Mouse (Mus musculus) left cerebral cortex, adult 2 months (tissue): Measurements from ENCODE around the gene Fkrp. TPM values are rescaled to one million over a fixed set of nuclear protein-coding genes. Genes with fewer than 3 reads are reported as not detected.

Source experiments
- DNase-seq, 2 experiments: peaks; one replicate each; pipeline ENCODE4 v3.0.0; 2021 to 2022; ENCODE audit warnings: low spot score in 2 of 2, mixed read lengths in 1 of 2; ENCODE audit errors: extremely low spot score in 1 of 2
- H3K27ac ChIP-seq: fragments of 200-600 bp; 2 replicates; pipeline ENCODE4 v1.8.1; 2022
- H3K4me3 ChIP-seq: fragments of 200-600 bp; 2 replicates; pipeline ENCODE4 v1.8.1; 2022
- CTCF ChIP-seq: fragments of 200-600 bp; IDR thresholded peaks from 2 replicates; pipeline ENCODE4 v1.8.1; 2022; ENCODE audit warnings: antibody characterized with exemption, mild to moderate bottlenecking, moderate library complexity
- intact Hi-C: fragments of 180-260 bp; cut with DNase I; formaldehyde crosslinking; loops from one replicate; pipeline ENCODE4 v1.15.1; 2025
- total RNA-seq, 2 experiments: library from RNA; stranded (reverse); gene quantifications; 2 replicates each; pipeline ENCODE4 v1.2.3; 2021

Gene Fkrp
- total RNA-seq, 2 experiments from 2014 or later: 51.0 to 52.2 TPM

DNA sequence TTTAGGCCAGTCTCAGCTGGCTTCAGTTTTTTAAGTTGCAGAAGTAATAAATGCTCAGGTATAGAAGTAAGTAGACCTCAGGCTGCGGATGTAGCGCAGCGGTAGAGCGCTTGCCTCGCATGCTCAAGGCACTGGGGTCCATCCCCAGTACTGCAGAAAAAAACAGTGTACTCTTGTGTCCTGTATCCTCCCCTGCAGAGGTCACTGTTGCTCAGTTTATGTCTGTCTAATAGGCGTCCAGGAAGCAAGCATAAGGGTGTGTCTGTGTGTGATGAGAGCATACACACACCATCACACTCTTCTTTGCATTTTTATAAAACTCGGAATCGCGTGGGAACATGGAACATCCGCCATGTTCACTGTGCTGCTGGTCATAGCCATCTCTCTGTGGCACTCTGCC, 9.3 kb upstream of the Fkrp start:
- H3K27ac ChIP-seq: peak overlapping the region; percentile 66; the same call in 1 of the 2 replicates
- peak in 1 of 2 experiments; percentile 16 for DNase-seq
- no peak overlapping the region for H3K4me3 ChIP-seq
- peak; percentile 42 for TF ChIP-seq CTCF
- intact Hi-C loops: no loop called here

- TF ChIP-seq CTCF: no peak
- intact Hi-C loops: loop anchor here (5.0 kb wide), 1 partner anchor 421 kb away; the partner anchor contains the start of gene Zc3h4
- H3K27ac ChIP-seq: peak overlapping the region; percentile 100
- H3K4me3 ChIP-seq: peak overlapping the region; percentile 26
- DNase-seq: peak; percentile 79 to 86
These were observed 7.2 kb upstream of the Fkrp start for GRCm38 (mm10) chr7:16823734-16824133.

DNA sequence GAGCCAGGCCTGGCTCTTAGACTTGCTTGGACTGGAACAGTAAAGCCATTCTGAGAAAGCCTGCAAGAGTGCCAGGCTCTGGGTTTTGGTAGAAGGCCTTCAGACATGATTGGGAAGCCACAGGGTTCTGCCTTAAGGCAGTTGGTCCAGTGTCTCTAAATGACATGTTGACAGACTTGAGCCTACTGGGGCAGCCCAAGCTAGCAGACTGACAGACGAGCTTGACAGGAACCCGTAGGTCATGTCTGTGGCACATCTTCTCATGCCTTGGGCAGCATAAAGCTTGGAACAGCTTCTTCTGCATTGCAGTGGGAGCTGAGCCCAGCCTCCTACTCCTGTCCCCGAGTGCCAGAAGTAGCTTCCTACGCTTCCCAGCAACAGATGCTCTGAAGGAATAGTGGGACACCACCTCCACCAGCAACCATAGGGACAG, 5.2 kb upstream of the Fkrp start:
- no peak overlapping the region; the same call in 1 of the 2 replicates for H3K4me3 ChIP-seq
- intact Hi-C loops: loop anchor here (5.0 kb wide), 1 partner anchor 419 kb away; the partner anchor contains the start of gene Zc3h4
- no peak for TF ChIP-seq CTCF
- peak; percentile 64 to 77 for DNase-seq
- H3K27ac ChIP-seq: peak overlapping the region; percentile 100

DNA sequence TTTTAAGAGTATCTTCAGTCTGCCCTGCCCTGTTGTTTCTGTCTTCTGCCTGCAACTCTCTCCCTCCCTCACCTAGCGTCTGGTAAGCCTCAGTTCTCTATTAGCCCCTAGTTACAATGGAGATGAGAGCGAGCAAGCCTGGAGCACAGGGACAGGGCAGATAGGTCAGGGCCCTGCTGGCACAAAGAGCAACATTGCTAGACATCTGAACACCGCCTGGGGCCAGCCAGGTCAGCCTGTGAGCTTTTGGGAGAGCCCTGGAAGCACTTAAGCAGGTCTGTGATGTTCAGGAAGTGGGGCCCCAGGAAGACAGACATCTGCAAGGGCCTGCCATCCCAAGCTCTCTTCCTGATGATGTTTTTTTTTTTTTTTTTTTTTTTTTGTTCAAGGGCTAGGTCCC, 4.6 kb upstream of the Fkrp start:
- DNase-seq: no peak
- TF ChIP-seq CTCF: no peak
- 0 out of 2 replicates have a peak overlapping the region, but pooled peaks have one; percentile 1 for H3K4me3 ChIP-seq
- peak overlapping the region; percentile 100 for H3K27ac ChIP-seq
- intact Hi-C loops: loop anchor here (5.0 kb wide), 1 partner anchor 419 kb away; the partner anchor contains the start of gene Zc3h4

DNA sequence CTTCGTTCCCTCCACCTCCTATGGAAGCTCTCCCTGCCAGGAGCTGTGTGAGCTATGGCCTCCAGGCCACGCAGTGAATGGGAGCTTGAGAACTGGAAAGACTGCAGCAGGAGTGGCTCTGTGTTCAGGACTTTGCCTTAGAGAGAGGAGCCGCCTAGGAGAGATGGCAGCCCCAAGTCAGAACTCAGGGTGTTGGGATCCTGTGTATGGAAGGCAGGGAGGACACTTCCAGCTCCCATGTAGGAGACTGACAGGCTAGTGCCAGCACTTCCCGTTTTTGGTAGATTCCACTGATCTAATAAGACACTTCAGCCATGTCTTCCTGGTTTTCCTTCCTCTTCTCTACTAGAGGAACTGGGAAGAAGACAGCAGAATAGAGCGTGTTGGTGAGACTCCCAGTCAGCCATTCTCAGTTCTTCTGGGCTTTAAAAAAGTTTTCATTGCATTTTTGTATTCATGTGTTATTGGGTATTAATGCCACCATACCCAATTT, 3.8 kb upstream of the Fkrp start:
- intact Hi-C loops: loop anchor here (5.0 kb wide), 1 partner anchor 418 kb away; the partner anchor contains the start of gene Zc3h4
- H3K4me3 ChIP-seq: no peak overlapping the region; the same call in 1 of the 2 replicates
- no peak for DNase-seq
- H3K27ac ChIP-seq: peak overlapping the region; percentile 100
- TF ChIP-seq CTCF: no peak

DNA sequence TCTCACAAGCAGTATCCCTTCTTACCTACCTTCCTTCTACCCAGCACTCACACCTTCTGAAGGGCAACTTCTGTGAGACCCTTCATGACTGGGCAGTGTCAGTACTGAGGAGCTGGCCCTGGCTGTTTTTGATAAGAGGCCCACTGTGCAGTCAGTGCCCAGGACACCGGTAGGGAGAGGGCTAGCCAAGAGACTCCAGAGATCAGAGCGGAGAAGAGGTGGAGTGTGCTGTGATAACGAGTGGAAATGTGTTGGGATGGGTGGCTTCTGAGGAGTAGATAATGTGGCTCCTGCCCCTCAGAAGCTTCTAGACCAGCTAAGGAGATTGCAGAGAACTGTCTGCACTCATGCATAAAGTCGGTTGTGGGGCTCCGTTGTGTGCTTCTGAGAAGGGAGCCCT, 3.3 kb upstream of the Fkrp start:
- DNase-seq: no peak
- intact Hi-C loops: loop anchor here (5.0 kb wide), 2 partner anchors 103 to 417 kb away; partner anchors contain the start of genes Calm3 and Zc3h4
- no peak for TF ChIP-seq CTCF
- Histone ChIP-seq H3K27ac (peak overlapping the region; percentile 100), H3K4me3 (peak overlapping the region; percentile 15; the same call in 1 of the 2 replicates)

GRCm38 (mm10) chr7:16817693-16818092, 1.2 kb upstream of the Fkrp start:
- H3K27ac ChIP-seq: peak overlapping the region; percentile 100
- peak overlapping the region; percentile 100 for H3K4me3 ChIP-seq
- no peak for TF ChIP-seq CTCF
- intact Hi-C loops: loop anchor here (5.0 kb wide), 1 partner anchor 105 kb away; the partner anchor contains the start of gene Calm3
- no peak for DNase-seq

DNA sequence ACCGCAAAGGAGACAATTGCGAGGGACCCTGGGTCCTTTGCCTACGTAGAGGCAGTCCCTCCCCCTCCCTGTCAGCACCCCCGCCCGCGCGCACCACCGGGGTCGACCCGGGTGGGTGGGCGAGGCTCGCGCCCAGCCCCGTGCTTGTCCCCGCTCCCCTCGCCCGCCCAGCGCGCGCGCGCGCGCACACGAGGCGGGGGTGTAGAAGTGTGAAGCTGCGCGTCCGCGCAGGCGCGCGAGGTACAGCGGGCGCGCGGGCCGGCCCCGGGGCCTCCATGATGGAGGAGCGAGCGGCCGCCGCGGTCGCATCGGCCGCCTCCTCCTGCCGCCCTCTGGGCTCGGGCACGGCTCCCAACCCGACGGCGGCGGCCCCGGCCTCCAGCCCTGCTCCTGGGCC, 456 bp downstream of the Fkrp start:
- DNase-seq: peak; percentile 83 to 85
- intact Hi-C loops: loop anchor here (5.0 kb wide), 1 partner anchor 106 kb away; the partner anchor contains the start of gene Calm3
- TF ChIP-seq CTCF: no peak
- peak overlapping the region; percentile 100 for H3K4me3 ChIP-seq
- H3K27ac ChIP-seq: peak overlapping the region; percentile 100

DNA sequence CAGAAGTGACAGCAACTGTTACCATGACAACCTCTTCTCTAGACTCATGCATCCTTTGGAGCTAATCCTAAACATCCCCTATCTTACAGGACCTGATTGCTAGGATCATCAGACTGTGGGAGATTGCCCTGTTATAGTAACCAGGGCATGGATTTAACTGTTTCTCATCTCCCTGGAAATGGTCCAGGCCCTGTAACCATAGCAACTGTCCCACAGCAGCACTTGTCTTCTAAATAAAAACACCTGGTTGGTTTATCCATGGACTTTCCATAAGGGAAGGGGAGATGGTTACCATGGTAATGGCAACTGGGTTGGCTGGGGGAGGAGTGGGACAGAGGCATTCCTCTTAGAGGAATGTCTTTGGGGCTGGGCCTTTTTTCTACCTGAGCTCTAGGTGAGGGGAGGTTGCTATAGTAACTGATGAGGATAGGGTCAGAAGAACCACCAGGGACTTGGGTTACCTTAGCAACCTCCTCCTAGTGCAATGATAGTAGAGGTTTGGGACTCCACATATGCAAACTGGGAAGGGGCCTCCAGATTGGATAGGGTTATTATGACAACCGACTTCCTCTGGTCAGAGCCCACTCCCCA, 1.1 kb downstream of the Fkrp start, which contains the start of gene Strn4:
Gene Strn4 (plus strand): TSS at position 539 of the 591 bp plus-strand sequence.
- TF ChIP-seq CTCF: no peak
- Histone ChIP-seq H3K4me3 (peak within 1 kb of the TSS; percentile 100), H3K27ac (peak within 1 kb of the TSS; percentile 100)
- intact Hi-C loops: loop anchor here (5.0 kb wide), 1 partner anchor 107 kb away; the partner anchor contains the start of gene Calm3
- no peak for DNase-seq

DNA sequence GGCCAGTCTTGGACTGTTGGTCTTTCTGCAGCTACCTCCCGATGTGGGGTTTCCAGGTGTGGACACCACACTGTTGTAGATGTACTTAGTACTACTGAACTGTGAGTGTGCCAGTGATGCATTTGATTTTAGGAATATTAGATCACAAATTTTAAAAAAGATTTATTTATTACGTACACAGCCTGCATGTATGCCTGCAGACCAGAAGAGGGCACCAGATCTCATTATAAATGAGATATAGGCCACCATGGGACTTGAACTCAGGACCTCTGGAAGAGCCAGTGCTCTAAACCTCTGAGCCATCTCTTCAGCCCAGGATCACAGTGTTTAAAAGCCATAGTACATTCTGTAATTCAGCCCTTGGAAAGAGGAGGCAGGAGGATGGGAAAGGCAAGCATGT, 4.0 kb downstream of the Fkrp start:
- Histone ChIP-seq H3K4me3 (no peak overlapping the region), H3K27ac (peak overlapping the region; percentile 97; the same call in 1 of the 2 replicates)
- peak; percentile 65 for TF ChIP-seq CTCF
- no peak for DNase-seq
- intact Hi-C loops: no loop called here

DNA sequence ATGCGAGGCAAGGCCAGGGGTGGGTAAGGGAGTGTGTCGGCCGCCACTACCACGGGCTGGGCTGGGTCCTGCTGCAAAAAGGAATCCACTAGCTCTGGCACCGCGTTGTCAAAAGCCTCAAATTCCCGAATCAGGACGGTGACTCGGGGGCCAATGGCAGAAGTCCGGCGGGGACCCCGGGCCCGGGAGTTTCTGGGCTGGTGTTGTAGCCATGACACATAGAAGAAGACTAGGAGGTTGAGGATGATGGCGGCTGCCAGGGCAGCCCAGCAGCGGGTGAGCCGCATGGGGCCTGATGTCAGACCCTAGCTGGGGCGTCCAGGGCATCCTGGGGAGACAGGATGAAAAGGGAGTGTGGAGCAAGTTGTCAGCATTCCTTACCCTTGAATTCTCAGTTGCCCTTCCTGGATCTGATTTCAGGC, 4.9 kb downstream of the Fkrp start:
- intact Hi-C loops: no loop called here
- Histone ChIP-seq H3K27ac (peak overlapping the region; percentile 97), H3K4me3 (peak overlapping the region; percentile 59)
- DNase-seq: no peak
- TF ChIP-seq CTCF: no peak
